Mouse (Mus musculus) limb, embryonic 12.5 days (tissue): ENCODE measurements around the gene Cfap58. TPM values are rescaled to one million over a fixed set of nuclear protein-coding genes. Genes with fewer than 3 reads are reported as not detected.

Experiments used
- ATAC-seq: fragments of 200-750 bp; cut with Nextera tagmentation; 2 replicates; pipeline ENCODE4 v1.8.0; 2017; ENCODE audit warnings: low read depth, moderate TSS enrichment; ENCODE audit not compliant: insufficient number of reproducible peaks, insufficient read depth, low FRiP score, low TSS enrichment
- H3K27ac ChIP-seq: fragments of 300-500 bp; sonication (generic); 2 replicates; pipeline ENCODE4 v1.5.1; 2016; ENCODE audit warnings: mild to moderate bottlenecking, moderate library complexity
- H3K27me3 ChIP-seq: fragments of 300-500 bp; sonication (generic); 2 replicates; pipeline ENCODE4 v1.6.1; 2016; ENCODE audit warnings: mild to moderate bottlenecking, moderate library complexity
- H3K36me3 ChIP-seq: fragments of 300-500 bp; sonication (generic); 2 replicates; pipeline ENCODE4 v1.6.1; 2016; ENCODE audit warnings: mild to moderate bottlenecking, moderate library complexity
- H3K4me1 ChIP-seq: fragments of 300-500 bp; sonication (generic); replicated peaks from 2 replicates; pipeline ENCODE4 v1.6.1; 2016
- H3K4me2 ChIP-seq: fragments of 300-500 bp; sonication (generic); 2 replicates; pipeline ENCODE4 v1.6.1; 2016; ENCODE audit warnings: mild to moderate bottlenecking, moderate library complexity
- H3K4me3 ChIP-seq: fragments of 300-500 bp; sonication (generic); replicated peaks from 2 replicates; pipeline ENCODE4 v1.5.1; 2016; ENCODE audit warnings: mild to moderate bottlenecking
- H3K9ac ChIP-seq: fragments of 300-500 bp; sonication (generic); replicated peaks from 2 replicates; pipeline ENCODE4 v1.6.1; 2016; ENCODE audit warnings: mild to moderate bottlenecking, moderate library complexity
- H3K9me3 ChIP-seq: fragments of 300-500 bp; sonication (generic); 2 replicates; pipeline ENCODE4 v1.6.1; 2016; ENCODE audit warnings: mild to moderate bottlenecking, moderate library complexity
- WGBS: fragments of 180-500 bp; shearing (Covaris S2); methylation state at CpG from one replicate; pipeline ENCODE4 v1.1.7; 2016; 5-methylcytosine and 5-hydroxymethylcytosine counted together
- polyA plus RNA-seq: library from polyadenylated mRNA; unstranded; fragments of >200 nt; fragmentation: Nextera tagmentation; extraction: Ambion mirVana; gene quantifications from 2 replicates; pipeline ENCODE4 v1.2.1, GENCODE M21; 2016

Gene Cfap58
- polyA plus RNA-seq, 1 experiment from 2014 or later: 0.08 TPM

- no peaks in the 10 kb centered on the region for H3K9me3 ChIP-seq
- 87% methylated on average over 6 of the region's 6 CpGs for WGBS
These were observed 1.9 kb upstream of the Cfap58 start for GRCm38 (mm10) chr19:47935530-47935929.

GRCm38 (mm10) chr19:47936490-47936889 lies 985 bp upstream of the Cfap58 start:
- Histone ChIP-seq H3K9me3 (no peaks in the 10 kb centered on the region), H3K27me3 (peaks cover 13% of the 10 kb centered on the region), H3K4me3 (no peak overlapping the region), H3K36me3 (no peaks in the 10 kb centered on the region), H3K27ac (no peak overlapping the region), H3K4me1 (peaks cover 7% of the 10 kb centered on the region), H3K4me2 (no peak overlapping the region), H3K9ac (no peak overlapping the region)
- ATAC-seq: no peak
- WGBS: 88% methylated on average over 11 of the region's 11 CpGs

More at GRCm38 (mm10) chr19:47935530-47935929, 1.9 kb upstream of the Cfap58 start:
- Histone ChIP-seq H3K27me3 (peaks cover 13% of the 10 kb centered on the region), H3K4me1 (peaks cover 11% of the 10 kb centered on the region), H3K4me2 (no peak overlapping the region), H3K4me3 (no peak overlapping the region), H3K9ac (no peak overlapping the region), H3K27ac (no peak overlapping the region), H3K36me3 (no peaks in the 10 kb centered on the region)
- no peak for ATAC-seq

- Histone ChIP-seq H3K36me3 (no peaks in the 10 kb centered on the region), H3K27me3 (peaks cover 13% of the 10 kb centered on the region), H3K9ac (no peak overlapping the region), H3K9me3 (no peaks in the 10 kb centered on the region), H3K27ac (no peak overlapping the region), H3K4me3 (peak overlapping the region; percentile 36), H3K4me2 (peak overlapping the region; percentile 70), H3K4me1 (peaks cover 7% of the 10 kb centered on the region)
- 60% methylated on average over 9 of the region's 9 CpGs for WGBS
- ATAC-seq: no peak
These were observed 537 bp upstream of the Cfap58 start for GRCm38 (mm10) chr19:47936938-47937337.

GRCm38 (mm10) chr19:47939361-47939760 lies 1.9 kb downstream of the Cfap58 start:
- no peak for ATAC-seq
- H3K9me3 ChIP-seq: no peaks in the 10 kb centered on the region
- no peak overlapping the region for H3K27ac ChIP-seq
- H3K27me3 ChIP-seq: peaks cover 13% of the 10 kb centered on the region
- no peak overlapping the region for H3K4me2 ChIP-seq
- H3K4me1 ChIP-seq: peaks cover 7% of the 10 kb centered on the region
- H3K36me3 ChIP-seq: no peaks in the 10 kb centered on the region
- WGBS: 71% methylated on average over 6 of the region's 6 CpGs
- H3K9ac ChIP-seq: no peak overlapping the region
- no peak overlapping the region for H3K4me3 ChIP-seq

GRCm38 (mm10) chr19:47946821-47947465 lies 9.5 kb downstream of the Cfap58 start:
- no peak for ATAC-seq
- peak overlapping the region; percentile 28 for H3K4me2 ChIP-seq

GRCm38 (mm10) chr19:47950946-47951345 lies 13.5 kb downstream of the Cfap58 start:
- WGBS: 88% methylated on average over 7 of the region's 7 CpGs
- no peak overlapping the region for H3K4me2 ChIP-seq
- H3K27me3 ChIP-seq: no peaks in the 10 kb centered on the region
- H3K36me3 ChIP-seq: no peaks in the 10 kb centered on the region
- no peaks in the 10 kb centered on the region for H3K9me3 ChIP-seq
- no peak for ATAC-seq
- H3K27ac ChIP-seq: no peak overlapping the region
- no peak overlapping the region for H3K9ac ChIP-seq
- no peak overlapping the region for H3K4me3 ChIP-seq
- no peaks in the 10 kb centered on the region for H3K4me1 ChIP-seq

More at GRCm38 (mm10) chr19:47946821-47947465, 9.5 kb downstream of the Cfap58 start:
- Histone ChIP-seq H3K9ac (no peak overlapping the region), H3K4me3 (no peak overlapping the region), H3K36me3 (no peaks in the 10 kb centered on the region), H3K4me1 (no peaks in the 10 kb centered on the region), H3K9me3 (no peaks in the 10 kb centered on the region), H3K27ac (no peak overlapping the region), H3K27me3 (no peaks in the 10 kb centered on the region)
- 61% methylated on average over 23 of the region's 23 CpGs for WGBS

- H3K4me2 ChIP-seq: no peak overlapping the region
- H3K27me3 ChIP-seq: no peaks in the 10 kb centered on the region
- no peak for ATAC-seq
- H3K27ac ChIP-seq: no peak overlapping the region
- H3K4me3 ChIP-seq: no peak overlapping the region
- 88% methylated on average over 9 of the region's 9 CpGs for WGBS
- no peaks in the 10 kb centered on the region for H3K9me3 ChIP-seq
- H3K4me1 ChIP-seq: no peaks in the 10 kb centered on the region
- no peak overlapping the region for H3K9ac ChIP-seq
- H3K36me3 ChIP-seq: no peaks in the 10 kb centered on the region
These were observed 15.7 kb downstream of the Cfap58 start for GRCm38 (mm10) chr19:47953169-47953568.

GRCm38 (mm10) chr19:47958181-47958580 lies 20.7 kb downstream of the Cfap58 start:
- H3K9ac ChIP-seq: no peak overlapping the region
- no peaks in the 10 kb centered on the region for H3K9me3 ChIP-seq
- ATAC-seq: no peak
- H3K4me1 ChIP-seq: no peaks in the 10 kb centered on the region
- no peak overlapping the region for H3K4me3 ChIP-seq
- no peak overlapping the region for H3K27ac ChIP-seq
- H3K4me2 ChIP-seq: no peak overlapping the region
- H3K27me3 ChIP-seq: no peaks in the 10 kb centered on the region
- 66% methylated on average over 13 of the region's 13 CpGs for WGBS
- H3K36me3 ChIP-seq: no peaks in the 10 kb centered on the region

GRCm38 (mm10) chr19:47968993-47969659 lies 31.7 kb downstream of the Cfap58 start:
- 39% methylated on average over 17 of the region's 17 CpGs for WGBS
- H3K27ac ChIP-seq: no peak overlapping the region
- no peak for ATAC-seq
- no peak overlapping the region for H3K4me3 ChIP-seq
- no peak overlapping the region for H3K9ac ChIP-seq
- no peaks in the 10 kb centered on the region for H3K36me3 ChIP-seq
- H3K9me3 ChIP-seq: no peaks in the 10 kb centered on the region
- peaks cover 4% of the 10 kb centered on the region; the same call in 1 of the 2 replicates for H3K4me1 ChIP-seq
- 0 out of 2 replicates have a peak, but pooled peaks cover 11% of the 10 kb centered on the region for H3K27me3 ChIP-seq
- H3K4me2 ChIP-seq: no peak overlapping the region

- ATAC-seq: no peak
These were observed 33.6 kb downstream of the Cfap58 start for GRCm38 (mm10) chr19:47971066-47971465.

GRCm38 (mm10) chr19:47978109-47978701 lies 40.7 kb downstream of the Cfap58 start:
- no peak overlapping the region for H3K4me2 ChIP-seq
- no peaks in the 10 kb centered on the region; the same call in 1 of the 2 replicates for H3K27me3 ChIP-seq
- no peaks in the 10 kb centered on the region for H3K4me1 ChIP-seq
- H3K27ac ChIP-seq: no peak overlapping the region
- no peaks in the 10 kb centered on the region for H3K9me3 ChIP-seq
- WGBS: 65% methylated on average over 15 of the region's 15 CpGs
- no peaks in the 10 kb centered on the region for H3K36me3 ChIP-seq
- ATAC-seq: no peak
- H3K9ac ChIP-seq: no peak overlapping the region
- H3K4me3 ChIP-seq: no peak overlapping the region

More at GRCm38 (mm10) chr19:47971066-47971465, 33.6 kb downstream of the Cfap58 start:
- H3K27ac ChIP-seq: no peak overlapping the region
- H3K36me3 ChIP-seq: no peaks in the 10 kb centered on the region
- peaks cover 4% of the 10 kb centered on the region; the same call in 1 of the 2 replicates for H3K4me1 ChIP-seq
- H3K9ac ChIP-seq: no peak overlapping the region
- H3K9me3 ChIP-seq: no peaks in the 10 kb centered on the region
- H3K27me3 ChIP-seq: 0 out of 2 replicates have a peak, but pooled peaks cover 11% of the 10 kb centered on the region
- 89% methylated on average over 8 of the region's 8 CpGs for WGBS
- H3K4me3 ChIP-seq: no peak overlapping the region
- no peak overlapping the region for H3K4me2 ChIP-seq
